13 mouse cellular contexts compared by ENCODE assay signal in the genomic region with DNA sequence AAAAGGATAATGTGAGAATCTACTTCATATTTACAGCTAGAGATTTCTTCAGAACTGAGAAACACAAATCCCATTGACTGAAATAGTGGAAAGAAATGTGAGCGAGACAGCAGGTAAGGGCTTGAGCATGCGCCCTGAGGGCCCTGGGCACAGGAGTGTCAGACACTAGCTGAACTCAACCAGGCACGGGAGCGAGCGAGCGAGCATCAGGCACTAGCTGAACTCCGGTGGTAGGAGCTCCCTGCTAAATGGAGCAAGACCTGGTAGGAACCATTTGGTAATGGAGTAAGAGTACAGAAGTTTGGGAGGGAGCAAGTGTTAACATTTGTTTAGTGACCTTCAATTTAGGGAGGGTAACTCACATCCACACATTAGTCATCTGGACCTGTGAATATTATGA.
A peak's percentile ranks its signal among the peaks of the same experiment; 100 is the strongest.
DNase-seq lines count a peak whose midpoint lies in the region; ATAC-seq and TF ChIP-seq lines count a peak whose summit lies in the region.
"Had no signal": no experiment of that assay in that cellular context is flagged by ENCODE, and none has a peak within 500 bp of the region (broad histone marks: within the 10 kb centered on the region; RNA-seq: fewer than 3 reads in every experiment).

No protein-coding gene starts in this region.

- no peak overlapping the region for H3K9ac ChIP-seq in kidney, postnatal 0 days (ENCODE audit: low read depth, low read length)
- no peak overlapping the region for H3K9ac ChIP-seq in limb, embryonic 11.5 days (ENCODE audit: low read length)
- H3K9ac ChIP-seq: liver, embryonic 15.5 days had no signal

- no peak overlapping the region; the same call in 1 of the 2 replicates for H3K4me3 ChIP-seq in heart, embryonic 10.5 days
- H3K4me3 ChIP-seq in kidney, postnatal 0 days (replicated peaks; ENCODE audit: low read depth, low read length): no peak overlapping the region
- H3K4me3 ChIP-seq in bone marrow macrophage, adult 2 months (ENCODE audit: insufficient read depth, low read length): no peak overlapping the region
- H3K4me3 ChIP-seq in limb, embryonic 11.5 days (ENCODE audit: low read depth, low read length): no peak overlapping the region
- H3K4me3 ChIP-seq: erythroblast, embryonic 14.5 days; liver, embryonic 15.5 days had no signal

- no peak for TF ChIP-seq POLR2A in bone marrow macrophage, adult 2 months (IDR thresholded peaks at IDR 0.05; ENCODE audit: borderline replicate concordance, low read depth, low read length)

- peak overlapping the region; percentile 49 for H3K4me2 ChIP-seq in kidney, postnatal 0 days (ENCODE audit: low read length)
- H3K4me2 ChIP-seq in limb, embryonic 11.5 days (ENCODE audit: low read depth, severe bottlenecking): no peak overlapping the region

- H3K4me1 ChIP-seq in heart, embryonic 10.5 days: peaks cover 11% of the 10 kb centered on the region; the same call in 1 of the 2 replicates
- H3K4me1 ChIP-seq in kidney, postnatal 0 days (replicated peaks; ENCODE audit: insufficient read depth, low read length): 0 out of 2 replicates have a peak, but pooled peaks cover 4% of the 10 kb centered on the region
- H3K4me1 ChIP-seq in bone marrow macrophage, adult 2 months (ENCODE audit: control insufficient read depth, insufficient read depth, low read length): peaks cover 11% of the 10 kb centered on the region
- peaks cover 9% of the 10 kb centered on the region; the same call in 1 of the 2 replicates for H3K4me1 ChIP-seq in limb, embryonic 11.5 days (ENCODE audit: control insufficient read depth, insufficient read depth, low read length)
- H3K4me1 ChIP-seq: liver, embryonic 15.5 days had no signal

- no peak for TF ChIP-seq CTCF in kidney, postnatal 0 days (IDR thresholded peaks at IDR 0.05; ENCODE audit: low read depth)
- no peak for TF ChIP-seq CTCF in bone marrow macrophage, adult 2 months (IDR thresholded peaks at IDR 0.05; ENCODE audit: low read depth, low read length)

- peak overlapping the region; percentile 65; the same call in 1 of the 2 replicates for H3K27ac ChIP-seq in heart, embryonic 10.5 days
- H3K27ac ChIP-seq in kidney, postnatal 0 days: no peak overlapping the region
- peak overlapping the region; percentile 64 for H3K27ac ChIP-seq in bone marrow macrophage, adult 2 months (ENCODE audit: insufficient read depth, low read depth, low read length)
- H3K27ac ChIP-seq in limb, embryonic 11.5 days (replicated peaks; ENCODE audit: low read depth, low read length): peak overlapping the region; percentile 32
- H3K27ac ChIP-seq: liver, embryonic 15.5 days had no signal

- 76% methylated on average over 7 of the region's 7 CpGs for WGBS in heart, embryonic 10.5 days
- whole genome bisulfite sequencing in kidney, postnatal 0 days: 46% methylated on average over 7 of the region's 7 CpGs
- WGBS in limb, embryonic 11.5 days: 64% methylated on average over 7 of the region's 7 CpGs

- 0 out of 2 replicates have a peak, but pooled peaks cover 5% of the 10 kb centered on the region for H3K27me3 ChIP-seq in heart, embryonic 10.5 days (ENCODE audit: insufficient read depth, poor library complexity, severe bottlenecking)
- H3K27me3 ChIP-seq in kidney, postnatal 0 days (ENCODE audit: insufficient read depth, low read length): no peaks in the 10 kb centered on the region
- no peaks in the 10 kb centered on the region for H3K27me3 ChIP-seq in limb, embryonic 11.5 days (ENCODE audit: control insufficient read depth, insufficient read depth, low read length)
- H3K27me3 ChIP-seq: liver, embryonic 15.5 days had no signal

- peak; percentile 64; the same call in 1 of the 2 replicates for ATAC-seq in kidney, postnatal 0 days (replicated peaks; ENCODE audit: low FRiP score, low read depth)
- no peak for ATAC-seq in limb, embryonic 11.5 days (ENCODE audit: insufficient number of reproducible peaks, low FRiP score, low TSS enrichment, low read depth)
- ATAC-seq: intestine, embryonic 16.5 days had no signal

- H3K36me3 ChIP-seq in heart, embryonic 10.5 days: no peaks in the 10 kb centered on the region
- no peaks in the 10 kb centered on the region for H3K36me3 ChIP-seq in kidney, postnatal 0 days (ENCODE audit: insufficient read depth, low read length)
- no peaks in the 10 kb centered on the region for H3K36me3 ChIP-seq in limb, embryonic 11.5 days (ENCODE audit: control insufficient read depth, insufficient read depth, low read length)
- H3K36me3 ChIP-seq: liver, embryonic 15.5 days had no signal

- DNase-seq in heart, embryonic 10.5 days (ENCODE audit: low spot score): no peak
- no peak for DNase-seq in heart, postnatal 25 days (ENCODE audit: low spot score)
- DNase-seq in kidney, postnatal 0 days (ENCODE audit: low spot score): peak; percentile 44
- no peak for DNase-seq in kidney, postnatal 14 days
- DNase-seq in limb, embryonic 11.5 days (ENCODE audit: low spot score): peak; percentile 42
- no peak for DNase-seq in layer of hippocampus, postnatal 25 days (ENCODE audit: extremely low spot score in 1 of 2, low spot score in 1 of 2)
- no peak for DNase-seq in layer of hippocampus, postnatal 14 days (ENCODE audit: low spot score in 2 of 2)
- DNase-seq: cerebellum, adult 9-10 months; thymus, adult 18-20 months had no signal

- H3K9me3 ChIP-seq in heart, embryonic 10.5 days: no peaks in the 10 kb centered on the region
- H3K9me3 ChIP-seq in kidney, postnatal 0 days (replicated peaks; ENCODE audit: low read length): no peaks in the 10 kb centered on the region
- H3K9me3 ChIP-seq in limb, embryonic 11.5 days (ENCODE audit: control insufficient read depth, low read length): no peaks in the 10 kb centered on the region
- H3K9me3 ChIP-seq: liver, embryonic 15.5 days had no signal

- intact Hi-C loops in heart, postnatal 25 days (cut with DNase I): no loop called here

Comparison
In these comparisons a context has a peak if more than half of its experiments do, and no peak if none do; other contexts are left out.
1. DNase-seq: peak in kidney, postnatal 0 days (single experiment) and limb, embryonic 11.5 days (single experiment); none in heart, embryonic 10.5 days (single experiment), heart, postnatal 25 days (single experiment), kidney, postnatal 14 days (single experiment), layer of hippocampus, postnatal 25 days (0 of 2) and layer of hippocampus, postnatal 14 days (0 of 2).